Comparison of ENCODE assay signal across 8 mouse cellular contexts in the genomic region with DNA sequence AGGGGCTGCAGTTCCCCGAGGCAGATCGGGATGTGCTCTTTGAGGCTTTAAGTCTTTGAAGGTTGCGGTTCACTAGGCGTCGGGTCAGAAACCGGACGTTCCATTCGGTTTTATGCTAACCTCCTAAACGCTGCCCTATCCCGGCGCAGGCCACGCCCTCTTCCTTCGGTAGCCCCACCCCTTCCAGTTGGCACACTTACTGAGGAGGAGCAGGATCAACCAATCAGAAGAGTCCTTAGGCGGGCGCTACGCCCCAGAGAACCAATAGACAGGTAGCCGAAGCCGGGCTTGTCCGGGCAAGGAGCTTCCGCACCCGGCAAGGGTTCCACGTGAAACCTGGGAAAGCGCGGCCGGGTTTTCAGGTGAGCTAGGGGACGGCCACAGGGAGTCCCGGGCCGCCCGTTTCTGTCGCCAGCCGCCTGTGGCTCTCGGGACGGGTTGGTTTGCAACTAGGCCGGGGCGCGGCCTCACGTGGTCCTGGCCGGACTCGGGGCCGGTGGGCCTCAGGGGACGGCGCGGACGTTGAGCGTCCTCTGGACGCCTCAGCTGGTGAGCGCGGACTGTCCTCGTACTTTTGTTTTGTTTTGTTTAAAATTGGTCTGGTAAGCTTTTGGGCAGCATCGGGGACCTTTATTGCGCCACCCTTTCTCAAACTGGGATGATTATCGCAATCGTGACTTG. TPM values are rescaled to one million over a fixed set of nuclear protein-coding genes. Genes with fewer than 3 reads are reported as not detected.
DNase-seq lines count a peak whose midpoint lies in the region; ATAC-seq and TF ChIP-seq lines count a peak whose summit lies in the region.

A gene (plus strand): TSS at position 202 of the 681 bp plus-strand sequence.

- H3K79me2 ChIP-seq in MEL (ENCODE audit: control insufficient read depth, insufficient read depth, low read length, poor library complexity): peaks cover 30% of the 10 kb centered on the region

- H3K4me2 ChIP-seq in forebrain, postnatal 0 days (ENCODE audit: low read depth): peak within 1 kb of the TSS; percentile 62
- peak within 1 kb of the TSS; percentile 80 for H3K4me2 ChIP-seq in lung, embryonic 15.5 days

- no peak for TF ChIP-seq CTCF in MEL (IDR thresholded peaks at IDR 0.05 in 2 of 3, conservative IDR thresholded peaks at IDR 0.05 in 1 of 3; ENCODE audit: control insufficient read depth in 1 of 3, insufficient read depth in 1 of 3, low read depth in 2 of 3, low read length in 3 of 3, poor library complexity in 1 of 3, severe bottlenecking in 1 of 3)
- TF ChIP-seq CTCF in cerebellum, adult 2 months (IDR thresholded peaks at IDR 0.05; ENCODE audit: borderline replicate concordance, insufficient read depth, low read depth, low read length): no peak
- no peak for TF ChIP-seq CTCF in forebrain, postnatal 0 days (IDR thresholded peaks at IDR 0.05; ENCODE audit: low read depth)

- 2% methylated on average over 53 of the region's 53 CpGs for WGBS in cerebellum, adult 2 months
- WGBS in forebrain, postnatal 0 days: 6% methylated on average over 53 of the region's 53 CpGs
- WGBS in lung, embryonic 15.5 days: 2% methylated on average over 53 of the region's 53 CpGs

- no peaks in the 10 kb centered on the region for H3K9me3 ChIP-seq in MEL (replicated peaks; ENCODE audit: insufficient read depth, low read length)
- H3K9me3 ChIP-seq in forebrain, postnatal 0 days (ENCODE audit: low read length): no peaks in the 10 kb centered on the region
- no peaks in the 10 kb centered on the region for H3K9me3 ChIP-seq in lung, embryonic 15.5 days

- peak within 1 kb of the TSS; percentile 93 for H3K9ac ChIP-seq in MEL (ENCODE audit: control insufficient read depth, low read depth, low read length, poor library complexity, severe bottlenecking)
- H3K9ac ChIP-seq in forebrain, postnatal 0 days: peak within 1 kb of the TSS; percentile 66
- H3K9ac ChIP-seq in lung, embryonic 15.5 days: peak within 1 kb of the TSS; percentile 58

- peak within 1 kb of the TSS; percentile 45 for H3K27ac ChIP-seq in MEL (ENCODE audit: control insufficient read depth, low read depth, low read length)
- H3K27ac ChIP-seq in cerebellum, adult 2 months (ENCODE audit: insufficient read depth, low read length): no peak within 1 kb of the TSS
- H3K27ac ChIP-seq in forebrain, postnatal 0 days (ENCODE audit: low read depth, low read length): no peak within 1 kb of the TSS
- no peak within 1 kb of the TSS for H3K27ac ChIP-seq in lung, embryonic 15.5 days

- peaks cover 0 to 9% of the 10 kb centered on the region in 2 experiments; a peak in 3 of 4 replicates for H3K36me3 ChIP-seq in MEL (ENCODE audit: control insufficient read depth in 1 of 2, insufficient read depth in 2 of 2, low read length in 2 of 2)
- no peaks in the 10 kb centered on the region for H3K36me3 ChIP-seq in forebrain, postnatal 0 days (ENCODE audit: insufficient read depth)
- H3K36me3 ChIP-seq in lung, embryonic 15.5 days: peaks cover 2% of the 10 kb centered on the region; the same call in 1 of the 2 replicates

- H3K27me3 ChIP-seq in MEL (ENCODE audit: control insufficient read depth in 1 of 2, insufficient read depth in 2 of 2, low read length in 2 of 2): no peaks in the 10 kb centered on the region
- no peaks in the 10 kb centered on the region for H3K27me3 ChIP-seq in cerebellum, adult 2 months (ENCODE audit: control insufficient read depth, insufficient read depth, low read length)
- H3K27me3 ChIP-seq in forebrain, postnatal 0 days (ENCODE audit: insufficient read depth, low read length): no peaks in the 10 kb centered on the region
- H3K27me3 ChIP-seq in lung, embryonic 15.5 days: no peaks in the 10 kb centered on the region

- peak; percentile 38 to 92; a peak in 2 of 4 replicates for TF ChIP-seq POLR2A in MEL (IDR thresholded peaks at IDR 0.05; ENCODE audit: control insufficient read depth in 1 of 2, insufficient read depth in 1 of 2, low read depth in 1 of 2, low read length in 2 of 2, poor library complexity in 1 of 2)
- TF ChIP-seq POLR2A in cerebellum, adult 2 months (IDR thresholded peaks at IDR 0.05; ENCODE audit: borderline replicate concordance, insufficient read depth, low read length): peak; percentile 46; the same call in 1 of the 2 replicates

- peaks cover 0 to 24% of the 10 kb centered on the region in 2 experiments; a peak in 2 of 4 replicates for H3K4me1 ChIP-seq in MEL (ENCODE audit: control insufficient read depth in 1 of 2, insufficient read depth in 2 of 2, low read length in 2 of 2)
- 0 out of 2 replicates have a peak, but pooled peaks cover 2% of the 10 kb centered on the region for H3K4me1 ChIP-seq in cerebellum, adult 2 months (ENCODE audit: control insufficient read depth, insufficient read depth, low read length)
- H3K4me1 ChIP-seq in forebrain, postnatal 0 days (ENCODE audit: insufficient read depth): no peaks in the 10 kb centered on the region
- H3K4me1 ChIP-seq in lung, embryonic 15.5 days: peaks cover 19% of the 10 kb centered on the region

- peak; percentile 99 for DNase-seq in MEL (ENCODE audit: low read depth, low spot score)
- DNase-seq in cerebellum, adult 2 months: peak; percentile 98
- peak; percentile 97 for DNase-seq in forebrain, postnatal 0 days
- DNase-seq in heart, postnatal 4 days: peak; percentile 99
- peak; percentile 96 to 97 for DNase-seq in layer of hippocampus, adult 8-10 months (ENCODE audit: low spot score in 2 of 2)
- DNase-seq in ovary, adult 18-20 months (ENCODE audit: low spot score): peak; percentile 98
- DNase-seq in thymus, postnatal 0 days (ENCODE audit: low spot score): peak; percentile 97

- TF ChIP-seq EP300 in MEL (IDR thresholded peaks at IDR 0.05; ENCODE audit: low read depth in 1 of 2, low read length in 2 of 2): no peak

- H3K4me3 ChIP-seq in MEL (ENCODE audit: control insufficient read depth in 1 of 2, insufficient read depth in 1 of 2, low read depth in 2 of 2, low read length in 2 of 2): peak within 1 kb of the TSS; percentile 73 to 96
- peak within 1 kb of the TSS; percentile 97 for H3K4me3 ChIP-seq in cerebellum, adult 2 months (replicated peaks; ENCODE audit: insufficient read depth, low read depth, low read length)
- H3K4me3 ChIP-seq in forebrain, postnatal 0 days (ENCODE audit: low read depth, low read length): peak within 1 kb of the TSS; percentile 86
- peak within 1 kb of the TSS; percentile 82 for H3K4me3 ChIP-seq in lung, embryonic 15.5 days

- peak; percentile 99 for ATAC-seq in forebrain, postnatal 0 days
- ATAC-seq in lung, embryonic 15.5 days (ENCODE audit: borderline replicate concordance, extremely low read depth, low FRiP score, low TSS enrichment): peak; percentile 98

- no peak for TF ChIP-seq RAD21 in MEL (IDR thresholded peaks at IDR 0.05; ENCODE audit: low read depth, low read length)

TF ChIP-seq in MEL, 35 proteins besides CTCF, POLR2A, EP300 and RAD21 (continues in another document):
- peak; percentile 96 for TF ChIP-seq SIN3A (IDR thresholded peaks at IDR 0.05; ENCODE audit: low read length)
- TF ChIP-seq MAFK (IDR thresholded peaks at IDR 0.05; ENCODE audit: borderline replicate concordance, low read depth, low read length): no peak
- TF ChIP-seq GATA1 (IDR thresholded peaks at IDR 0.05; ENCODE audit: low read depth, low read length): no peak
- peak; percentile 77 for TF ChIP-seq HCFC1 (IDR thresholded peaks at IDR 0.05; ENCODE audit: low read depth, low read length)
- 0 out of 2 replicates have a peak, but pooled peaks have one; percentile 50 for TF ChIP-seq ZMIZ1 (IDR thresholded peaks at IDR 0.05; ENCODE audit: low read depth, low read length)
- no peak for TF ChIP-seq MYB (IDR thresholded peaks at IDR 0.05; ENCODE audit: low read depth, low read length)
- TF ChIP-seq TBP (IDR thresholded peaks at IDR 0.05; ENCODE audit: low read depth, low read length): peak; percentile 97
- TF ChIP-seq RCOR1 (IDR thresholded peaks at IDR 0.05; ENCODE audit: low read depth, low read length): no peak
- TF ChIP-seq SMC3 (IDR thresholded peaks at IDR 0.05; ENCODE audit: low read depth, low read length): no peak
- TF ChIP-seq ELF1 (IDR thresholded peaks at IDR 0.05; ENCODE audit: low read depth, low read length): peak; percentile 84
- TF ChIP-seq UBTF (IDR thresholded peaks at IDR 0.05; ENCODE audit: borderline replicate concordance, insufficient read depth, low read depth, low read length): no peak
- TF ChIP-seq TAL1 (IDR thresholded peaks at IDR 0.05; ENCODE audit: low read length): no peak
- TF ChIP-seq ZKSCAN1 (IDR thresholded peaks at IDR 0.05; ENCODE audit: low read depth, low read length): no peak
- TF ChIP-seq MYC (IDR thresholded peaks at IDR 0.05; ENCODE audit: low read depth, low read length): peak; percentile 96
- no peak for TF ChIP-seq USF1 (IDR thresholded peaks at IDR 0.05; ENCODE audit: low read depth, low read length)
- no peak for TF ChIP-seq BHLHE40 (IDR thresholded peaks at IDR 0.05; ENCODE audit: borderline replicate concordance, low read depth, low read length)
- 0 out of 2 replicates have a peak, but pooled peaks have one; percentile 23 for TF ChIP-seq TCF12 (IDR thresholded peaks at IDR 0.05; ENCODE audit: low read depth, low read length)
- peak; percentile 48; the same call in 1 of the 2 replicates for TF ChIP-seq NRF1 (IDR thresholded peaks at IDR 0.05; ENCODE audit: insufficient read depth, low read depth, low read length, poor library complexity, severe bottlenecking)
- TF ChIP-seq ZC3H11A (IDR thresholded peaks at IDR 0.05; ENCODE audit: low read depth, low read length): no peak
- TF ChIP-seq KAT2A (conservative IDR thresholded peaks at IDR 0.05; ENCODE audit: low read depth, low read length): no peak
- peak; percentile 78 for TF ChIP-seq NELFE (IDR thresholded peaks at IDR 0.05; ENCODE audit: low read depth, low read length)
- peak; percentile 99 for TF ChIP-seq MXI1 (IDR thresholded peaks at IDR 0.05; ENCODE audit: low read depth, low read length)
- no peak for TF ChIP-seq E2F4 (IDR thresholded peaks at IDR 0.05; ENCODE audit: borderline replicate concordance, low read depth, low read length)
- no peak; the same call in 1 of the 2 replicates for TF ChIP-seq ZNF384 (IDR thresholded peaks at IDR 0.05; ENCODE audit: low read depth, low read length)

RNA-seq across cellular contexts. Expression of the gene that starts here (rescaled TPM):
- 72.5 and 95.9 TPM in 2 replicates for total RNA-seq in MEL (2012; rRNA removed)
- polyA plus RNA-seq in MEL (2012; ENCODE audit: insufficient read depth in 1 of 2, insufficient read length in 2 of 2, low read depth in 1 of 2, low replicate concordance in 2 of 2, missing spikeins in 1 of 2): 10 to 100 TPM in 1 of 2 experiments, not detected in 1; 97.7 TPM
- 23.7 and 27.2 TPM in 2 replicates for polyA plus RNA-seq in cerebellum, adult 2 months (2012; rRNA removed)
- 40.5 and 43.1 TPM in 2 replicates for total RNA-seq in forebrain, postnatal 0 days (2014; rRNA removed)
- polyA plus RNA-seq in forebrain, postnatal 0 days (2015; fragmentation: Nextera tagmentation; extraction: Ambion mirVana): 57.7 and 58.9 TPM in 2 replicates
- 10 to 100 TPM; 33.4 to 33.7 TPM for total RNA-seq in heart, postnatal 4 days (2021)
- total RNA-seq in layer of hippocampus, adult 8-10 months (2022): 10 to 100 TPM; 17.8 to 23.3 (median 21.7) TPM
- polyA plus RNA-seq in lung, embryonic 15.5 days (2015; fragmentation: Nextera tagmentation; extraction: Ambion mirVana): 35.7 and 36.7 TPM in 2 replicates
- 45.4 and 45.7 TPM in 2 replicates for polyA plus RNA-seq in thymus, postnatal 0 days (2015; fragmentation: Nextera tagmentation; extraction: Ambion mirVana)
